Mouse (Mus musculus): ENCODE measurements at regions not wholly inside any gene's neighbourhood (a gene's known extent, or its start where the extent isn't known, plus 50 kb on each side); places are given as distances from the start of the nearest gene placed in this dataset.

DNA sequence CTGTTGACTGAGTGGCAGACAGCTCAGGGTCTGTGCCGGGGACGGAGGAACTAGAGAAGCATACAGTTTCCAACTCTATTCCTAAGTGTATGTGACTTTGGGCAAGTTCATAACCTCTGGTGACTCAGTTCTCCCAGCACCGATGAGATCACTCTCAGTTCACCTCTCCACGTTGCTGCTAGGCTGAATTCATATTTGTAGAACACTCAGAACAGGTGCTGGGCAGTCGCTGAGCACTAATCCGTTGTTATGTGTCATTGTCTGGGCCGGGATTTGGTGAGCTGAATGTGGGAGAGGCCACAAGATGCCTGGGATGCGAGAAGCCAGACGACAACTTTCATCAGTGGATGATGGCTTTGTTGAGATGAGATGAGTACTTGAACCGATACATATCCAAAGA, 98.4 kb downstream of the 1500009L16Rik start:
- no peak for TF ChIP-seq CTCF (IDR thresholded peaks at IDR 0.05; ENCODE audit: low read depth)
- no peak for TF ChIP-seq EP300 (optimal IDR thresholded peaks at IDR 0.05)
